8 mouse cellular contexts compared by ENCODE assay signal in genomic region chr9:4309351-4310085, GRCm38 (mm10). TPM values are rescaled to one million over a fixed set of nuclear protein-coding genes. Genes with fewer than 3 reads are reported as not detected.
A peak's percentile ranks its signal among the peaks of the same experiment; 100 is the strongest.
DNase-seq lines count a peak whose midpoint lies in the region; ATAC-seq lines count a peak whose summit lies in the region.

Gene Aasdhppt (minus strand): TSS chr9:4309471.
Gene Kbtbd3 (plus strand): TSS chr9:4309833.

- H3K9me3 ChIP-seq in hindbrain, embryonic 16.5 days (ENCODE audit: control insufficient read depth, low read length), result no peaks in the 10 kb centered on the region

- H3K27me3 ChIP-seq in hindbrain, embryonic 16.5 days (replicated peaks; ENCODE audit: control insufficient read depth, insufficient read depth, low read length), result no peaks in the 10 kb centered on the region

- ATAC-seq in hindbrain, embryonic 16.5 days, result peak; percentile 98

- H3K79me2 ChIP-seq in macrophage (ENCODE audit: inconsistent target), result peaks cover 27% of the 10 kb centered on the region

- no peaks in the 10 kb centered on the region for H3K36me3 ChIP-seq in hindbrain, embryonic 16.5 days (ENCODE audit: control insufficient read depth, insufficient read depth, low read length)
- H3K36me3 ChIP-seq in macrophage (ENCODE audit: inconsistent target), result no peaks in the 10 kb centered on the region

- DNase-seq in WW6 (ENCODE audit: low read depth, low spot score), result peak; percentile 98
- peak; percentile 89 to 95 for DNase-seq in cerebellum, postnatal 4 days (ENCODE audit: low spot score in 2 of 2)
- peak; percentile 98 for DNase-seq in gastrocnemius, adult 18-20 months (ENCODE audit: low spot score)
- DNase-seq in left cerebral cortex, adult 18-20 months (ENCODE audit: low spot score in 2 of 2), result peak; percentile 99 to 100
- DNase-seq in right cerebral cortex, adult 18-20 months, result peak; percentile 100
- peak; percentile 91 for DNase-seq in urinary bladder, postnatal 10 days (ENCODE audit: low spot score)

- H3K4me1 ChIP-seq in hindbrain, embryonic 16.5 days (ENCODE audit: control insufficient read depth, insufficient read depth, low read depth, low read length), result peaks cover 15% of the 10 kb centered on the region

- WGBS in hindbrain, embryonic 16.5 days, result under 1% methylated on average over 53 of the region's 53 CpGs
- WGBS in macrophage (ENCODE audit: missing documents), result 1% methylated on average over 53 of the region's 53 CpGs

- H3K4me3 ChIP-seq in hindbrain, embryonic 16.5 days (ENCODE audit: low read length), result peak within 1 kb of the TSS; percentile 82
- H3K4me3 ChIP-seq in macrophage (ENCODE audit: inconsistent target), result peak within 1 kb of the TSS; percentile 94

- H3K9ac ChIP-seq in hindbrain, embryonic 16.5 days (ENCODE audit: low read depth, low read length), result peak within 1 kb of the TSS; percentile 84

- H3K27ac ChIP-seq in hindbrain, embryonic 16.5 days (ENCODE audit: low read depth, low read length), result peak within 1 kb of the TSS; percentile 94
- peak within 1 kb of the TSS; percentile 74 for H3K27ac ChIP-seq in macrophage

- peak within 1 kb of the TSS; percentile 78 for H3K4me2 ChIP-seq in hindbrain, embryonic 16.5 days (ENCODE audit: low read length)

RNA-seq across cellular contexts. Expression of gene Aasdhppt, which starts in this region (rescaled TPM):
- total RNA-seq in gastrocnemius, adult 18-20 months (2021), result 10 to 100 TPM; 10.5 to 12.3 TPM
- polyA plus RNA-seq in hindbrain, embryonic 16.5 days (2015; fragmentation: Nextera tagmentation; extraction: Ambion mirVana), result 33.5 and 33.6 TPM in 2 replicates
- total RNA-seq in left cerebral cortex, adult 18-20 months (2021), result 10 to 100 TPM; 25.2 to 28.8 TPM
- total RNA-seq in macrophage (2018; cell fraction: chromatin; rRNA removed), result 10 to 100 TPM in 3 of 26 experiments, 1 to 10 TPM in 23; 1.1 to 12.4 (median 4.5) TPM
- total RNA-seq in macrophage (2018; cell fraction: cytosol; rRNA removed), result 1 to 10 TPM; 4.0 to 9.5 (median 7.2) TPM
- total RNA-seq in macrophage (2018; cell fraction: nucleus; rRNA removed), result 10 to 100 TPM in 4 of 26 experiments, 1 to 10 TPM in 22; 2.8 to 16.4 (median 4.4) TPM
- polyA plus RNA-seq in macrophage (2018), result 7.7 to 13.4 TPM (median 7.7 TPM) in 3 replicates

RNA-seq across cellular contexts. Expression of gene Kbtbd3, which starts in this region (rescaled TPM):
- 1 to 10 TPM; 5.5 TPM for total RNA-seq in gastrocnemius, adult 18-20 months (2021)
- polyA plus RNA-seq in hindbrain, embryonic 16.5 days (2015; fragmentation: Nextera tagmentation; extraction: Ambion mirVana), result 12.2 and 12.9 TPM in 2 replicates
- total RNA-seq in left cerebral cortex, adult 18-20 months (2021), result 10 to 100 TPM; 10.8 to 11.6 TPM
- 1 to 10 TPM in 16 of 26 experiments, under 1 TPM in 8, not detected in 2; 0.29 to 6.0 (median 2.2) TPM for total RNA-seq in macrophage (2018; cell fraction: chromatin; rRNA removed)
- total RNA-seq in macrophage (2018; cell fraction: cytosol; rRNA removed), result 1 to 10 TPM in 23 of 26 experiments, under 1 TPM in 3; 0.57 to 2.9 (median 1.7) TPM
- 1 to 10 TPM in 21 of 26 experiments, under 1 TPM in 5; 0.32 to 8.3 (median 1.5) TPM for total RNA-seq in macrophage (2018; cell fraction: nucleus; rRNA removed)
- 1.6 to 3.0 TPM (median 2.5 TPM) in 3 replicates for polyA plus RNA-seq in macrophage (2018)

Comparison
In these comparisons a context has a peak if more than half of its experiments do, and no peak if none do; other contexts are left out.
1. Peak in every context shown above with its lines: DNase-seq, ATAC-seq, H3K4me3 ChIP-seq and H3K27ac ChIP-seq.